Mouse (Mus musculus) G1E (cell line): Measurements from ENCODE around the gene Tspan17.

ENCODE experiments used
- CTCF ChIP-seq: IDR thresholded peaks from 2 replicates; pipeline ENCODE4 v1.5.1; 2012; ENCODE audit warnings: low read depth, low read length, inconsistent platforms, mixed read lengths
- GATA1 ChIP-seq: IDR thresholded peaks from 2 replicates; pipeline ENCODE4 v1.6.1; 2012; ENCODE audit warnings: borderline replicate concordance, low read length, inconsistent platforms, mixed read lengths

DNA sequence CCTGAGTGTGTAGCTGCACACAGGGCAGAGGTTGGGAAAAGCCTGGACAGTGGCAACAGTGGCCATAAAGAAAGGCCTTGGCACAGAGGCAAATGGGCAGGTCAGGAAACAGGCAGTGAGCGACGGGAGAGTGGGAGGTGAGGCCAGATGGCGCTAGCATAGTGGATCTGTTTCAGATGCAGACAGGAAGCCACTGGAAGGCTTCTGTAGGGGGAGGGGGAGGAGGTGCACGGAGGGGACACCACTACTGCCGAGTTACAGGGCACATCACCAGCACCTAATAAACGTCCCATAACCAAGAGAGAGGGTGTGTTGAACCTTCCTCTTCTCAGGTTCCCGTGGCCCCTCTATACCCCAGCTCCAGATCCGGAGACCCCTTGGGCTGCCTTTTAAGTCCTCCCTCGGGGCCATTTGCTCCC, 48.3 kb downstream of the Tspan17 start:
- TF ChIP-seq GATA1 (no peak), CTCF (no peak)
